In genomic region chr6:136425956-136426355, GRCm38 (mm10) we compare ENCODE assay signal across 34 mouse cellular contexts. TPM values are rescaled to one million over a fixed set of nuclear protein-coding genes. Genes with fewer than 3 reads are reported as not detected.
DNase-seq lines count a peak whose midpoint lies in the region; ATAC-seq and TF ChIP-seq lines count a peak whose summit lies in the region.
"Had no signal": no experiment of that assay in that cellular context is flagged by ENCODE, and none has a peak within 500 bp of the region (broad histone marks: within the 10 kb centered on the region; RNA-seq: fewer than 3 reads in every experiment).

No protein-coding gene starts in this region.

- 0 out of 2 replicates have a peak, but pooled peaks have one; percentile 16 for ATAC-seq in intestine, postnatal 0 days
- no peak for ATAC-seq in stomach, embryonic 16.5 days (ENCODE audit: insufficient read depth, low FRiP score)
- no peak for ATAC-seq in inflammation-experienced regulatory T-cells, adult 6 months
- no peak for ATAC-seq in midbrain, embryonic 16.5 days
- ATAC-seq: activated CD4-positive, CD25-positive, alpha-beta regulatory T cell, adult 4 months; forebrain, embryonic 13.5 days; forebrain, embryonic 16.5 days; hindbrain, embryonic 16.5 days had no signal

- no peak overlapping the region for H3K9ac ChIP-seq in intestine, postnatal 0 days (ENCODE audit: low read depth, low read length)
- H3K9ac ChIP-seq in stomach, embryonic 16.5 days (ENCODE audit: low read length): no peak overlapping the region
- no peak overlapping the region for H3K9ac ChIP-seq in midbrain, embryonic 16.5 days (ENCODE audit: low read depth, low read length)
- H3K9ac ChIP-seq: embryonic facial prominence, embryonic 13.5 days; forebrain, embryonic 13.5 days; heart, embryonic 12.5 days; heart, embryonic 15.5 days; hindbrain, embryonic 13.5 days had no signal

- DNase-seq in heart, adult 11 months: peak; percentile 77
- DNase-seq in heart, adult 18-20 months: no peak
- peak; percentile 11 for DNase-seq in fat pad, adult 2 months (ENCODE audit: extremely low read depth, low read depth, low spot score)
- no peak for DNase-seq in spleen, adult 12 weeks (ENCODE audit: low spot score)
- DNase-seq: adrenal gland, adult 8-10 months; adrenal gland, postnatal 25 days; cerebellum, adult 11-12 months; cerebellum, adult 9-10 months; cerebellum, postnatal 25 days; embryo, embryonic 11 days; gastrocnemius, postnatal 10 days; heart, postnatal 10 days; heart, postnatal 36 days had no signal

- no peaks in the 10 kb centered on the region for H3K36me3 ChIP-seq in intestine, postnatal 0 days (ENCODE audit: control insufficient read depth, insufficient read depth)
- no peaks in the 10 kb centered on the region for H3K36me3 ChIP-seq in stomach, embryonic 16.5 days (ENCODE audit: control insufficient read depth, insufficient read depth, low read length)
- no peaks in the 10 kb centered on the region for H3K36me3 ChIP-seq in midbrain, embryonic 16.5 days (ENCODE audit: control insufficient read depth, insufficient read depth, low read length)
- H3K36me3 ChIP-seq: embryonic facial prominence, embryonic 10.5 days; embryonic facial prominence, embryonic 13.5 days; forebrain, embryonic 10.5 days; heart, embryonic 12.5 days; heart, embryonic 15.5 days; hindbrain, embryonic 10.5 days; hindbrain, embryonic 13.5 days had no signal

- H3K4me2 ChIP-seq in intestine, postnatal 0 days (replicated peaks; ENCODE audit: low read depth): no peak overlapping the region
- no peak overlapping the region for H3K4me2 ChIP-seq in stomach, embryonic 16.5 days (ENCODE audit: low read depth, low read length)
- no peak overlapping the region for H3K4me2 ChIP-seq in midbrain, embryonic 16.5 days (ENCODE audit: low read length)
- H3K4me2 ChIP-seq: embryonic facial prominence, embryonic 13.5 days; forebrain, embryonic 13.5 days; heart, embryonic 12.5 days; heart, embryonic 15.5 days; hindbrain, embryonic 13.5 days had no signal

- TF ChIP-seq CTCF in intestine, postnatal 0 days (IDR thresholded peaks at IDR 0.05; ENCODE audit: low read depth): no peak

- H3K27me3 ChIP-seq in intestine, postnatal 0 days (replicated peaks; ENCODE audit: control insufficient read depth, insufficient read depth, low read length): no peaks in the 10 kb centered on the region
- H3K27me3 ChIP-seq in stomach, embryonic 16.5 days (ENCODE audit: control insufficient read depth, insufficient read depth, low read length): no peaks in the 10 kb centered on the region
- H3K27me3 ChIP-seq in midbrain, embryonic 16.5 days (ENCODE audit: control insufficient read depth, insufficient read depth, low read depth, low read length): no peaks in the 10 kb centered on the region
- H3K27me3 ChIP-seq: embryonic facial prominence, embryonic 13.5 days; forebrain, embryonic 13.5 days; heart, embryonic 12.5 days; heart, embryonic 15.5 days; hindbrain, embryonic 13.5 days had no signal

- WGBS in intestine, postnatal 0 days: 50% methylated on average over 5 of the region's 5 CpGs
- 71% methylated on average over 5 of the region's 5 CpGs for WGBS in stomach, embryonic 16.5 days
- WGBS in midbrain, embryonic 16.5 days: 91% methylated on average over 5 of the region's 5 CpGs

- no peak overlapping the region for H3K4me3 ChIP-seq in intestine, postnatal 0 days (ENCODE audit: low read depth, low read length)
- H3K4me3 ChIP-seq in stomach, embryonic 16.5 days (replicated peaks; ENCODE audit: low read length): no peak overlapping the region
- no peak overlapping the region for H3K4me3 ChIP-seq in midbrain, embryonic 16.5 days (ENCODE audit: low read depth, low read length)
- H3K4me3 ChIP-seq: embryonic facial prominence, embryonic 10.5 days; embryonic facial prominence, embryonic 13.5 days; erythroblast, embryonic 14.5 days; forebrain, embryonic 10.5 days; forebrain, embryonic 13.5 days; heart, embryonic 12.5 days; heart, embryonic 15.5 days; hindbrain, embryonic 10.5 days; hindbrain, embryonic 13.5 days had no signal

- no peak overlapping the region for H3K27ac ChIP-seq in intestine, postnatal 0 days (ENCODE audit: low read depth, low read length)
- peak overlapping the region; percentile 80 for H3K27ac ChIP-seq in stomach, embryonic 16.5 days (ENCODE audit: low read length)
- no peak overlapping the region for H3K27ac ChIP-seq in midbrain, embryonic 16.5 days (ENCODE audit: low read length)
- H3K27ac ChIP-seq: embryonic facial prominence, embryonic 10.5 days; embryonic facial prominence, embryonic 13.5 days; forebrain, embryonic 10.5 days; forebrain, embryonic 13.5 days; heart, embryonic 15.5 days; hindbrain, embryonic 10.5 days; hindbrain, embryonic 13.5 days had no signal

- H3K4me1 ChIP-seq in intestine, postnatal 0 days (replicated peaks; ENCODE audit: control insufficient read depth, insufficient read depth, low read length): no peaks in the 10 kb centered on the region
- no peaks in the 10 kb centered on the region; the same call in 1 of the 2 replicates for H3K4me1 ChIP-seq in stomach, embryonic 16.5 days (ENCODE audit: control insufficient read depth, insufficient read depth, low read length)
- no peaks in the 10 kb centered on the region for H3K4me1 ChIP-seq in midbrain, embryonic 16.5 days (ENCODE audit: control insufficient read depth, insufficient read depth, low read length)
- H3K4me1 ChIP-seq: embryonic facial prominence, embryonic 10.5 days; forebrain, embryonic 13.5 days; heart, embryonic 12.5 days; heart, embryonic 15.5 days; hindbrain, embryonic 13.5 days had no signal

- no peaks in the 10 kb centered on the region for H3K9me3 ChIP-seq in intestine, postnatal 0 days (ENCODE audit: control insufficient read depth)
- H3K9me3 ChIP-seq in stomach, embryonic 16.5 days (replicated peaks; ENCODE audit: control insufficient read depth, low read length): no peaks in the 10 kb centered on the region
- no peaks in the 10 kb centered on the region for H3K9me3 ChIP-seq in midbrain, embryonic 16.5 days (replicated peaks; ENCODE audit: control insufficient read depth, low read length, poor library complexity, severe bottlenecking)
- H3K9me3 ChIP-seq: embryonic facial prominence, embryonic 10.5 days; embryonic facial prominence, embryonic 13.5 days; forebrain, embryonic 10.5 days; forebrain, embryonic 13.5 days; heart, embryonic 12.5 days; heart, embryonic 15.5 days; hindbrain, embryonic 10.5 days; hindbrain, embryonic 13.5 days had no signal

RNA-seq across cellular contexts. Expression of gene E330021D16Rik, which starts 10.6 kb away (rescaled TPM):
- total RNA-seq in heart, adult 18-20 months (2021): not detected
- polyA plus RNA-seq in intestine, postnatal 0 days (2015; fragmentation: Nextera tagmentation; extraction: Ambion mirVana): not detected in 2 replicates
- polyA plus RNA-seq in stomach, embryonic 16.5 days (2015; fragmentation: Nextera tagmentation; extraction: Ambion mirVana): not detected in 2 replicates
- under 1 TPM in 2 of 3 experiments, not detected in 1; 0.42 to 0.91 TPM for polyA plus RNA-seq in inflammation-experienced regulatory T-cells, adult 6 months (2017; shearing (Covaris generic))
- polyA plus RNA-seq in midbrain, embryonic 16.5 days (2015; fragmentation: Nextera tagmentation; extraction: Ambion mirVana): not detected in 2 replicates
- total RNA-seq: adrenal gland, adult 8-10 months; adrenal gland, postnatal 25 days; common myeloid progenitor, adult 5-6 weeks; gastrocnemius, adult 18-20 months; gastrocnemius, postnatal 10 days; gastrocnemius, postnatal 4 days; heart, adult 8-10 months; heart, postnatal 10 days; heart, postnatal 36 days had no signal
- polyA plus RNA-seq: brain, embryonic 14.5 days; embryonic facial prominence, embryonic 13.5 days; erythroblast, embryonic 14.5 days; forebrain, embryonic 10.5 days; forebrain, embryonic 13.5 days; forebrain, embryonic 16.5 days; heart, embryonic 12.5 days; heart, embryonic 15.5 days; hindbrain, embryonic 10.5 days; hindbrain, embryonic 13.5 days; hindbrain, embryonic 16.5 days had no signal

Comparison
In these comparisons a context has a peak if more than half of its experiments do, and no peak if none do; other contexts are left out.
1. DNase-seq: peak in heart, adult 11 months (single experiment) and fat pad, adult 2 months (single experiment); none in heart, adult 18-20 months (0 of 2) and spleen, adult 12 weeks (single experiment).